Mouse (Mus musculus) layer of hippocampus, adult 9-10 months (tissue): ENCODE results near the gene Adcy9.

ENCODE experiments used
- DNase-seq: peaks from one replicate; pipeline ENCODE4 v3.0.0; 2022; ENCODE audit warnings: low spot score

Adcy9 gene

DNA sequence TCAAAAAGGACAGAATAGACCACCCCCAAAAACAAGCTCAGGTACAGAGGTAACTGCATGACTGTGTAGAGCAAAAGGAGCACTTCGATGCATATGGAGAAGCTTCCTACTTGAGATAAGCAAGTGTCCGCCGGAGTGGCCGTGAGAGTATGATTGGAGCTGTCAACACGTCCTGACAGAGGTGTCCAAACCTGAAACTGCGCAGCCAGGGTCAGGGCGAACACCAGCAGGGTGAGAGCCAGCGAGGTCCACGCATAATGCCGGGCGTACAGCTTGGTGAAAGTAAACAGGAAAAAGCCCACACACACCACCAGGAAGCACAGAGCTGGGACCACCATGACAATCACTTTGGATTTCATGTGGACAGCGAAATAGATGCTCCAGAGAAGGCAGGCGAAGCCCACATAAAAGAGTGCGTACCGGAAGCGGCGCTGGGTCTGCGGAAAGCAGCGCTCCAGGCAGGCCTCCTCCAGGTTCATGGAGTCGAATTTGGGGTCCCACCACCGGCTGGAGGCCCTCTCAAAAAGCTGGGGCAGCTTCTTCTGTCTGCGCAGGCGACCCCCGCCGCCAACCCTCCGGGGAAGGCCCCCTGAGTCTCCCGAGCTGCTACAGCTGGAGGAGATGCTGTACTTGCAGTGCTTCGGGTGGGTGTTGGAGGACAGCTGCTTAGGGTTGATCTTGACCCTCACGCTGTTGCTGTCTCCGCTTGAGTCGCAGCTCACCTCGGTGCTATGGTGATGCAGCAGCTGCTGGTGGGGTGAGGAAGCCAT is 1.3 kb downstream of the Adcy9 start:
- DNase-seq = no peak

- no peak for DNase-seq
Observed at GRCm38 (mm10) chr16:4418072-4418471, 2.2 kb downstream of the Adcy9 start.

DNA sequence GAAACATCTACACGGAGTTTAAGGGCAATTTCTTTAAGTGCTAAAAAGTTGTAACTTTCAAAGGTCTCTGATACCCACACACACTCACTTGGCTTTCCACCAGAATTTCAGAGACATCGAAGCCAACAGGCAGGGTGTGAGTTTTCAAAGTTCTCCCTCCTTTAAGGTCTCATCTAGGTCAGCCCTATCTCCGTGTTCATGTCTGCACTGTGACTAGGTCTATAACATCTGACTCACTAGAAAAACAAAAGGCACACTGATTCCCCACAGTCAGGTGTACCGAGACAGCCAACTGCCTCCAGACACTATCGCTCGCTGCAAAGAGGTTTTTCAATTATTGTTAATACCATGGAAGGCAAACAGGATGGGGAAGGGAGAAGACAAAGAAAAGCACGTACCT is 2.8 kb downstream of the Adcy9 start:
- no peak for DNase-seq

GRCm38 (mm10) chr16:4414881-4415585 is 5.3 kb downstream of the Adcy9 start:
- no peak for DNase-seq

- no peak for DNase-seq
Observed at GRCm38 (mm10) chr16:4413988-4414880, 6.1 kb downstream of the Adcy9 start.

DNA sequence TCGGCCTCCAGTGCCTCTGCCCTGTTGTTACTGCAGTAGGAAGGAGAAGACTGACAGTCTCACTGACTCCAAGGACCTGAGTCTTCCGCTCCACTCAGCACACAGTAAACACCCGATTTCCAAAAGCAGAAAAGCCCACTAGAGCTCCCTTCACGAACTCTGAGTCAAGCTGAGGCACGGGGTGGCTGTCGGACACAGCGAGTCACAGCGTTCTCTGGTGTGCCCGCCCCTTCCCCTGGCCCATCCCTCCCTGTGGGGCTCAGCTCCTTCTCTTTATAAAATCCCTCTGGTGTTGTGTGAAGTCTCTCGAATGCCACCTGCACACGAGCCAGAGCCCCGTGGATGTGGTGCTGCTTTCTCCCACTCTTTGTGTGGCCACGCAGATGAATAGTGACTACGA is 7.0 kb downstream of the Adcy9 start:
- no peak for DNase-seq

GRCm38 (mm10) chr16:4412298-4412697 is 8.0 kb downstream of the Adcy9 start:
- no peak for DNase-seq

GRCm38 (mm10) chr16:4411296-4411695 is 9.0 kb downstream of the Adcy9 start:
- no peak for DNase-seq

DNA sequence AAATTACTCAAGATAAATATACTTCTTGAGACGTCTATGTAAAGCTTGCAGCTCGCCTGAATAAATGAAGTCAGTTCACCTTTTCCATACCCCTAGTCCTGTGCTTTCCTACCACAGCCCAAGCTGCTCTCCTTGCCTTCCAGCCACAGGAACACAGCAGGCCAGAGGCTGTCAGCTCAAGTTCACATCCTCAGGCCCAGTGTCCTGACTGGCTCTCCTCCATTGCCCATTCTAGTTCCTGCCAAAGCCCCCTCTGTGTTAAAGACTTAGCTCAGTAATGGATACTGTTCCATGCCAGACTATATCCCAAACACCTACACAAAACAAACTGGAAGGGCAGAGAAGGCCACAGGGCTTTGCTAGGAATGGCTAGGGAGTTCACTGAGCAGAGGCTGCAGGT is 12.8 kb downstream of the Adcy9 start:
- no peak for DNase-seq

- DNase-seq = no peak
Observed at GRCm38 (mm10) chr16:4406706-4407105, 13.6 kb downstream of the Adcy9 start.

- no peak for DNase-seq
Observed at GRCm38 (mm10) chr16:4406047-4406586, 14.2 kb downstream of the Adcy9 start.

- DNase-seq = no peak
Observed at GRCm38 (mm10) chr16:4404933-4405761, 15.2 kb downstream of the Adcy9 start.

DNA sequence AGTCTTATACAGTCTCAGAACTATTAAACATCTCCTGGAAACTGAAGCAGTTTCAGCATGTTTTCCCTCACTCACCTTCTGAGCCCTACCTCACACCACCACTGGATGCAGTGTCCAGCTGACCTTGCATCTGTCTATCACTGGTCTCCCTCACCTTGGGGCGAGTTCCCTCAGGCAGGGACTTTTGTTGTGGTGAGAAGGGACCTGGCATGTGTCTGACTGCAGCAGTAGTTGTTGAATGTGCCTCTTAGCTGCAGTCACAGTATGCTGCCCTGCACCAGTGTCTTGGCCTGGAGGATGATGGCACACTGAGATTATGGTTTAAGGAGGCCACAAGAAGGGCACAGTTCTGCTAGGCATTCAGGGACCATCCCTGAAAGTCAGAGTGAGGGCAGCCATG is 19.2 kb downstream of the Adcy9 start:
- no peak for DNase-seq

DNA sequence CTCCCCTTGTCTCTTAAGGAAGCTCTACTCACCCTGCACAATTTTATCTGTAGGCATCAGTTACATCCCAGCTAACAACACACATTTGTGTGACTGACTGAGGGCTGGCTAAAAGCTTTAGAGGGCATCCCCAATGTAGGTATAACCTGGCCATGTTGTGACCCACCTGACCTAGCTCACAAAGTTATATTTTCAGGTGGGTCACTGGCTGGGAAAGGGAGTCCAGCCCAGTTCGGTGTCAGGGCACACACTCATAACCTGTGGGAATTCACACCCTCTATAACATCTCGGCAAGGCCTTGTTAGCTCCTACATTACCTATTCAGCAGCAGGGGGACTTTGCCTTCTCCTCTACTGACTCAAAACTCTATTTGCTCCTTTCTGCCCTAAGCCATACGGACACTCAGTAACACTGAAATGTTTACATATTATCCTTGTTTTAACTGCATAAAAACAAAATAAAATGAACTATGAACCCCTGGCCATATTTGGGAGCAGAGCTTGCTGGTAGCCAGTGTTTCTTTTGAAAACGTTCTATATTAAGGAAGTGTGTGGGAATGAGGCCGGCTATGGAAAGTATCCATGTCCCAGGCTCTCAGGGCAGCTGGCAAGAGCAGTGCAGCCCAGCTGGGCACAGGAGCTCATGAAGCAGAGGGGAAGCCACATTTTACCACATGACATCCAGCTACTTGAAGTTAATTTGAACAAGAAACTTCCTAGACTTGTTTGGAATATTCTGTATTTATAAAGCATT is 20.7 kb downstream of the Adcy9 start:
- DNase-seq = no peak

GRCm38 (mm10) chr16:4398782-4399181 is 21.5 kb downstream of the Adcy9 start:
- DNase-seq = no peak

DNA sequence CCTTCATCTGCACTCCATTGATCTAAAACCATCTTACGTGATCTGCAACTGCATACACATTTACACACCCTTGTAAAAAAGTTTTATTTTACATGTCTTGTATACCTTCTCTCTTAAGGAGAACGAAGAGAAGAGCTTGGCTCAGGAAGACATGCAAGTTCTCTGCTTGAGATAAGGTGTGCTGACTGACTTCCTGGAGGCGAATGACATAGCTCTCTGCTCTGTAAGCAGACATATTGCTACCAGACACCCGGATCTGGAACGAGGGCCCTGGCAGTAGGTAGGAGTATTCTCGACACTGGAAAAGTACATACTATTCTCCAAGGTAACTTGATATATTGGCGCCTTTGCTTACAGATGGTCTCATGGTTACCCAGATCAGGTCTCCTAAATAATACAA is 22.7 kb downstream of the Adcy9 start:
- DNase-seq = no peak

DNA sequence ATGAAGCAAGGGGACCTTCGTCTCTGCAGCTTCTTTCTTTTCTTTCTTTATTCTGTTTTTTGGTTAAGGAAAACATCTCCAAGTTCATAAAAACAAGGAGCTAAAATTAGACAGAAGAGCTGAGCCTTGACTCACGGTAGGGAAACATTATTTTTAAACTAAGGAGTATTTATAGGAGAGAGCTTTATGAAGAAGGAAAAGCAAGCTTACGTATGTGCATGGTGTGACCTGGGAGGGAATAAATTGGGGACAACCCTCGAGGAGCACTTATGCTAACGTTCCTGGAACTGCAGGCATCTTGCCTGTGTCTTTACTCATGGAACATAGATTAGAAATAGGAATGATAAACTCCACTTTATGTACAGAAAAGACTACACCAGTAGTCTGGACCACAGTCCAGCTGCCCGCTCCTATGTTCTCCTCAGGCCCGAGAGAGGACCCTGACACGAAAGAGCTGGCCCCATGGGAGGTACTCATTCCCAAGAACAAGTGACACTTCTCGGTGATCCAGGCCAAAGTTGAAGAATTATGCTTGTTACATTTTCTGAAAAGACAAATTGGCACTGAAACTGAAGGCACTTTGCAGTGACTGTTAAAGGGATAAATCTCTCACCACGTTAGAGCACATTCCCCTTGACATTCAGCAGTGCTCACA is 24.5 kb downstream of the Adcy9 start:
- DNase-seq = no peak

GRCm38 (mm10) chr16:4394991-4395590 is 25.2 kb downstream of the Adcy9 start:
- DNase-seq = no peak

GRCm38 (mm10) chr16:4383473-4384038 is 36.7 kb downstream of the Adcy9 start:
- DNase-seq = no peak
